In genomic region chr2:166575419-166575818, GRCm38 (mm10) we compare ENCODE assay signal across 9 mouse cellular contexts.
DNase-seq lines count a peak whose midpoint lies in the region; ATAC-seq and TF ChIP-seq lines count a peak whose summit lies in the region.
"Had no signal": no experiment of that assay in that cellular context is flagged by ENCODE, and none has a peak within 500 bp of the region (broad histone marks: within the 10 kb centered on the region; RNA-seq: fewer than 3 reads in every experiment).

No protein-coding gene starts in this region.

- H3K9ac ChIP-seq in forebrain, embryonic 13.5 days: no peak overlapping the region
- H3K9ac ChIP-seq in lung, postnatal 0 days (replicated peaks; ENCODE audit: low read depth): no peak overlapping the region
- H3K9ac ChIP-seq: heart, embryonic 13.5 days had no signal

- peak; percentile 37; the same call in 1 of the 2 replicates for ATAC-seq in forebrain, embryonic 13.5 days
- ATAC-seq in erythroid progenitor cell, adult 5-6 weeks (replicated peaks; ENCODE audit: low FRiP score, poor library complexity, severe bottlenecking): no peak
- ATAC-seq in lung, postnatal 0 days: no peak

- H3K36me3 ChIP-seq in forebrain, embryonic 13.5 days (ENCODE audit: poor library complexity, severe bottlenecking): peaks cover 68% of the 10 kb centered on the region
- no peaks in the 10 kb centered on the region; the same call in 1 of the 2 replicates for H3K36me3 ChIP-seq in lung, postnatal 0 days (ENCODE audit: insufficient read depth, low read length)

- 72% methylated on average over 17 of the region's 17 CpGs for WGBS in forebrain, embryonic 13.5 days
- whole genome bisulfite sequencing in lung, postnatal 0 days: 64% methylated on average over 14 of the region's 17 CpGs

- TF ChIP-seq CTCF in layer of hippocampus, adult 2 months (conservative IDR thresholded peaks at IDR 0.05): no peak
- no peak for TF ChIP-seq CTCF in lung, postnatal 0 days (IDR thresholded peaks at IDR 0.05)

- H3K27me3 ChIP-seq in forebrain, embryonic 13.5 days: no peaks in the 10 kb centered on the region
- H3K27me3 ChIP-seq in lung, postnatal 0 days (replicated peaks; ENCODE audit: insufficient read depth, low read length): no peaks in the 10 kb centered on the region
- H3K27me3 ChIP-seq: heart, embryonic 13.5 days had no signal

- no peak overlapping the region; the same call in 1 of the 2 replicates for H3K27ac ChIP-seq in forebrain, embryonic 13.5 days
- H3K27ac ChIP-seq in layer of hippocampus, adult 2 months: no peak overlapping the region
- no peak overlapping the region for H3K27ac ChIP-seq in lung, postnatal 0 days (ENCODE audit: low read length)
- H3K27ac ChIP-seq: heart, embryonic 13.5 days had no signal

- peak; percentile 42 for DNase-seq in gastrocnemius, postnatal 10 days
- no peak for DNase-seq in gastrocnemius, postnatal 36 days
- DNase-seq in retina, postnatal 1 day: peak; percentile 32
- no peak for DNase-seq in retina, embryonic 14.5 days (ENCODE audit: low spot score)
- DNase-seq in layer of hippocampus, adult 2 months (ENCODE audit: low spot score in 2 of 2): no peak
- no peak for DNase-seq in lung, postnatal 0 days (ENCODE audit: low spot score)

- TF ChIP-seq EP300 in lung, postnatal 0 days (IDR thresholded peaks at IDR 0.05): no peak

- no peaks in the 10 kb centered on the region for H3K9me3 ChIP-seq in forebrain, embryonic 13.5 days (replicated peaks)
- H3K9me3 ChIP-seq in lung, postnatal 0 days (ENCODE audit: low read length): no peaks in the 10 kb centered on the region
- H3K9me3 ChIP-seq: heart, embryonic 13.5 days had no signal

- H3K4me2 ChIP-seq in forebrain, embryonic 13.5 days: no peak overlapping the region
- no peak overlapping the region for H3K4me2 ChIP-seq in lung, postnatal 0 days (replicated peaks; ENCODE audit: low read depth, low read length)
- H3K4me2 ChIP-seq: heart, embryonic 13.5 days had no signal

- no peaks in the 10 kb centered on the region; the same call in 1 of the 2 replicates for H3K4me1 ChIP-seq in forebrain, embryonic 13.5 days
- H3K4me1 ChIP-seq in lung, postnatal 0 days (ENCODE audit: insufficient read depth, low read depth, low read length): no peaks in the 10 kb centered on the region

- H3K4me3 ChIP-seq in forebrain, embryonic 13.5 days: no peak overlapping the region
- no peak overlapping the region for H3K4me3 ChIP-seq in layer of hippocampus, adult 2 months
- H3K4me3 ChIP-seq in lung, postnatal 0 days (ENCODE audit: low read depth, low read length): no peak overlapping the region
- H3K4me3 ChIP-seq: heart, embryonic 13.5 days had no signal

- intact Hi-C loops in gastrocnemius, postnatal 36 days (cut with DNase I): no loop called here

Comparison
In these comparisons a context has a peak if more than half of its experiments do, and no peak if none do; other contexts are left out.
1. DNase-seq: peak in gastrocnemius, postnatal 10 days (single experiment) and retina, postnatal 1 day (single experiment); none in gastrocnemius, postnatal 36 days (0 of 2), retina, embryonic 14.5 days (single experiment), layer of hippocampus, adult 2 months (0 of 2) and lung, postnatal 0 days (single experiment).